Mouse (Mus musculus) liver, embryonic 14.5 days (tissue): ENCODE data around the gene Satb1. TPM values are rescaled to one million over a fixed set of nuclear protein-coding genes. Genes with fewer than 3 reads are reported as not detected.

Experiments used
- ATAC-seq: fragments of 200-750 bp; cut with Nextera tagmentation; 2 replicates; pipeline ENCODE4 v1.8.0; 2017; ENCODE audit warnings: moderate number of reproducible peaks, mild to moderate bottlenecking, moderate library complexity; ENCODE audit not compliant: insufficient read depth
- DNase-seq, 3 experiments: peaks; one replicate each; pipeline ENCODE4 v3.0.0-alpha.2; 2012 to 2013; ENCODE audit warnings: low read depth in 3 of 3, low spot score in 3 of 3
- H3K27ac ChIP-seq: fragments of 300-500 bp; sonication (generic); 2 replicates; pipeline ENCODE4 v1.5.1; 2014; ENCODE audit warnings: moderate library complexity, mild to moderate bottlenecking, control low read depth, inconsistent platforms
- H3K27me3 ChIP-seq: fragments of 300-500 bp; sonication (generic); 2 replicates; pipeline ENCODE4 v1.6.1; 2014; ENCODE audit warnings: mild to moderate bottlenecking, low read length, moderate library complexity; ENCODE audit not compliant: control insufficient read depth, insufficient read depth
- H3K36me3 ChIP-seq: fragments of 300-500 bp; sonication (generic); replicated peaks from 2 replicates; pipeline ENCODE4 v1.6.1; 2014; ENCODE audit warnings: low read depth; ENCODE audit not compliant: control insufficient read depth, insufficient read depth
- H3K4me1 ChIP-seq, 2 experiments: fragments of 200-500 bp in 1 of 2; fragments of 300-500 bp in 1 of 2; sonication (generic) in 1 of 2; replicated peaks; 2 replicates each; pipeline ENCODE4 v1.6.1; 2012 to 2014; ENCODE audit warnings: antibody characterized with exemption in 1 of 2, inconsistent platforms in 1 of 2, low read length in 1 of 2; ENCODE audit not compliant: control insufficient read depth in 2 of 2, insufficient read depth in 2 of 2
- H3K4me2 ChIP-seq: fragments of 300-500 bp; sonication (generic); 2 replicates; pipeline ENCODE4 v1.6.1; 2014; ENCODE audit warnings: low read depth, mild to moderate bottlenecking, control low read depth, moderate library complexity
- H3K4me3 ChIP-seq, 2 experiments: fragments of 200-500 bp in 1 of 2; fragments of 300-500 bp in 1 of 2; sonication (generic) in 1 of 2; 2 replicates each; pipeline ENCODE4 v1.5.1; 2012 to 2014; ENCODE audit warnings: low read depth in 2 of 2, low read length in 2 of 2, mild to moderate bottlenecking in 2 of 2, control low read depth in 1 of 2, inconsistent platforms in 1 of 2, moderate library complexity in 1 of 2; ENCODE audit not compliant: insufficient read depth in 1 of 2
- H3K9ac ChIP-seq: fragments of 300-500 bp; sonication (generic); replicated peaks from 2 replicates; pipeline ENCODE4 v1.6.1; 2014; ENCODE audit warnings: mild to moderate bottlenecking, control low read depth, moderate library complexity
- H3K9me3 ChIP-seq: fragments of 300-500 bp; sonication (generic); 2 replicates; pipeline ENCODE4 v1.6.1; 2016; ENCODE audit warnings: low read length, mixed read lengths; ENCODE audit not compliant: control insufficient read depth
- CTCF ChIP-seq: IDR thresholded peaks from 2 replicates; pipeline ENCODE4 v1.5.1; 2016; ENCODE audit warnings: antibody characterized with exemption, low read depth, control low read depth
- EP300 ChIP-seq: IDR thresholded peaks from 2 replicates; pipeline ENCODE4 v1.6.1; 2016; ENCODE audit warnings: antibody characterized with exemption, low read depth
- WGBS: fragments of 180-500 bp; shearing (Covaris S2); extraction: QIAGEN DNeasy Blood & Tissue Kit; methylation state at CpG from one replicate; pipeline ENCODE4 v1.1.7; 2014; ENCODE audit not compliant: insufficient replicate concordance; 5-methylcytosine and 5-hydroxymethylcytosine counted together
- polyA plus RNA-seq, 2 experiments: library from polyadenylated mRNA; depleted of rRNA in 1 of 2; stranded (reverse) in 1 of 2; unstranded in 1 of 2; fragments of >200 nt; fragmentation: Nextera tagmentation in 1 of 2; extraction: Ambion mirVana in 1 of 2; gene quantifications; 2 replicates each; pipeline versions ENCODE4 v1.2.1 to v1.2.3; 2012 to 2014

The Satb1 gene
- polyA plus RNA-seq, 2 experiments: 0.74 to 0.96 TPM

DNA sequence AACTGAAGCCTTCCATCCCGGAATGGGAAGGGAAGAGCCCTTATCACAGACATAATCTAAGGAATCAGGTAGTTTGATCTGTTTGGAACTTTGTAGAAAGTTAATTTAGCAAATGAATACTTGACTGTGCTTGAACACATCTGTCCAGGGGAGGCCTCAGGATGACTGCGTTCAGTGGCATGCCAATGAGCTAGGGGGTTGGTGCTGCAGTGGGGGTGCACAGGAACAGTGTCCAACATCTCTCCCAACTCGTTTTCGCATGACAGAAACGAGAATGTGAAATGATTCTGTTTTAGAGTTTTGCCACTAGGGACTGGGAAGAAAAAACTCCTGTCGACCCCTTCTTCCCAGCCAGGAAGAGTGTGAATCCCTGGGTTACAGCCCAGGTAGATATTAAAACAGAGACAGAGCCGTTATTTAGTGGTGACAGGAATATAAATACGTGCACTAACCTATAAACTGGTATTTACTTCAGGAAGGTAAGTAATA lies 5.1 kb downstream of the Satb1 start:
- H3K4me2 ChIP-seq: no peak overlapping the region
- no peak overlapping the region for H3K9ac ChIP-seq
- ATAC-seq: no peak
- no peak overlapping the region for H3K4me3 ChIP-seq
- TF ChIP-seq CTCF (no peak), EP300 (no peak)
- H3K27ac ChIP-seq: no peak overlapping the region
- H3K9me3 ChIP-seq: no peaks in the 10 kb centered on the region
- H3K27me3 ChIP-seq: peaks cover 25% of the 10 kb centered on the region
- no peak for DNase-seq
- H3K4me1 ChIP-seq: no peaks in the 10 kb centered on the region
- 41% methylated on average over 8 of the region's 8 CpGs for WGBS
- no peaks in the 10 kb centered on the region for H3K36me3 ChIP-seq

DNA sequence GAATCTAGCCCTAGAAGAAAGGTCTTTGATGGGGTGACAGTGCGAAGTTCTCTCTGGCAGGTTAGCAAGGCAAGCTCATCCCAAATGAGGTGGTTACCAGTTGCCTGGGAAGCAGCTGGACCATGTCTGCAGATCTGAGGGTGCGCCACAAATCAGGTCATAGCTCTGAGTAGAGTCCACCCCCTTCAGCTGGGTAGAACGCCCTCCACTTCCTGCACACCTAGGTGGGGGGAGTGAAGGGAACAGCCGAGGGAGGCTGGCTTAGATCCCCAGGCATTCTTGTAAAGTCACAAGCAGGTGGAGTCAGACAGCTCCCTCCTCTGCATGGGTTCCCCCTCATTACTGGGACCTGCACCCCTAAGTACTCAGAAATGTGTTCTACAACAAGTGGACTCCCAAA lies 6.6 kb downstream of the Satb1 start:
- no peaks in the 10 kb centered on the region for H3K4me1 ChIP-seq
- 55% methylated on average over 4 of the region's 4 CpGs for WGBS
- DNase-seq (no peak), ATAC-seq (no peak)
- no peak overlapping the region for H3K27ac ChIP-seq
- H3K4me3 ChIP-seq: no peak overlapping the region
- no peak overlapping the region for H3K9ac ChIP-seq
- H3K27me3 ChIP-seq: peaks cover 10% of the 10 kb centered on the region
- H3K9me3 ChIP-seq: no peaks in the 10 kb centered on the region
- no peaks in the 10 kb centered on the region for H3K36me3 ChIP-seq
- TF ChIP-seq CTCF (no peak), EP300 (no peak)
- no peak overlapping the region for H3K4me2 ChIP-seq

- no peak overlapping the region for H3K4me2 ChIP-seq
- 4% methylated on average over 6 of the region's 6 CpGs for WGBS
- 0 out of 4 replicates have a peak, but pooled peaks cover 0 to 3% of the 10 kb centered on the region in 2 experiments for H3K4me1 ChIP-seq
- H3K9me3 ChIP-seq: no peaks in the 10 kb centered on the region
- no peak for ATAC-seq
- H3K9ac ChIP-seq: no peak overlapping the region
- no peak overlapping the region for H3K4me3 ChIP-seq
- no peak for DNase-seq
- H3K27me3 ChIP-seq: peaks cover 28% of the 10 kb centered on the region
- H3K27ac ChIP-seq: no peak overlapping the region
- H3K36me3 ChIP-seq: no peaks in the 10 kb centered on the region
- TF ChIP-seq CTCF (no peak), EP300 (no peak)
These were observed 18.8 kb downstream of the Satb1 start for GRCm38 (mm10) chr17:51814301-51814700.

- Histone ChIP-seq H3K27ac (no peak overlapping the region), H3K27me3 (peaks cover 28% of the 10 kb centered on the region), H3K4me3 (peak overlapping the region; percentile 47 to 58), H3K9ac (no peak overlapping the region), H3K36me3 (no peaks in the 10 kb centered on the region), H3K4me1 (0 out of 4 replicates have a peak, but pooled peaks cover 0 to 3% of the 10 kb centered on the region in 2 experiments), H3K4me2 (peak overlapping the region; percentile 72), H3K9me3 (no peaks in the 10 kb centered on the region)
- WGBS: 0% methylated on average over 6 of the region's 6 CpGs
- ATAC-seq (no peak), DNase-seq (no peak)
- TF ChIP-seq CTCF (no peak), EP300 (no peak)
These were observed 19.3 kb downstream of the Satb1 start for GRCm38 (mm10) chr17:51813784-51814120.

GRCm38 (mm10) chr17:51812942-51813783 lies 19.9 kb downstream of the Satb1 start:
- H3K27me3 ChIP-seq: peaks cover 28% of the 10 kb centered on the region
- DNase-seq (no peak), ATAC-seq (peak; percentile 39; the same call in 1 of the 2 replicates)
- H3K36me3 ChIP-seq: no peaks in the 10 kb centered on the region
- H3K4me3 ChIP-seq: peak overlapping the region; percentile 47 to 58
- no peak overlapping the region for H3K9ac ChIP-seq
- no peak for TF ChIP-seq CTCF
- no peak for TF ChIP-seq EP300
- 0 out of 4 replicates have a peak, but pooled peaks cover 0 to 3% of the 10 kb centered on the region in 2 experiments for H3K4me1 ChIP-seq
- H3K4me2 ChIP-seq: peak overlapping the region; percentile 72
- no peaks in the 10 kb centered on the region for H3K9me3 ChIP-seq
- WGBS: 1% methylated on average over 94 of the region's 115 CpGs
- H3K27ac ChIP-seq: no peak overlapping the region
